Mouse (Mus musculus): Measurements from ENCODE around the gene Magi2.
A peak's percentile ranks its signal among the peaks of the same experiment; 100 is the strongest.
"Not testable (repeated sequence)": the region's sequence is repeated elsewhere in the genome, so short reads cannot be mapped to it uniquely, and the experiment has no call there.

The Magi2 gene

GRCm38 (mm10) chr5:20432148-20432813 is 1205.4 kb downstream of the Magi2 start:
- no peak for DNase-seq

- no peak for DNase-seq
Observed at GRCm38 (mm10) chr5:20446471-20447174, 1219.8 kb downstream of the Magi2 start.

GRCm38 (mm10) chr5:20456106-20456505 is 1229.3 kb downstream of the Magi2 start:
- no peak for DNase-seq

GRCm38 (mm10) chr5:20457742-20458510 is 1231.1 kb downstream of the Magi2 start:
- DNase-seq, result no peak

- DNase-seq, result no peak
Observed at GRCm38 (mm10) chr5:20461709-20462108, 1234.9 kb downstream of the Magi2 start.

GRCm38 (mm10) chr5:20462376-20462775 is 1235.5 kb downstream of the Magi2 start:
- DNase-seq, result no peak

GRCm38 (mm10) chr5:20469721-20470120 is 1242.9 kb downstream of the Magi2 start:
- no peak for DNase-seq

- peak; percentile 74 for DNase-seq
Observed at GRCm38 (mm10) chr5:20470466-20470865, 1243.6 kb downstream of the Magi2 start.

GRCm38 (mm10) chr5:20484505-20484904 is 1257.7 kb downstream of the Magi2 start:
- DNase-seq, result no peak

- DNase-seq, result no peak
Observed at GRCm38 (mm10) chr5:20491911-20492310, 1265.1 kb downstream of the Magi2 start.

- no peak for DNase-seq
Observed at GRCm38 (mm10) chr5:20492679-20493078, 1265.8 kb downstream of the Magi2 start.

GRCm38 (mm10) chr5:20494010-20494409 is 1267.2 kb downstream of the Magi2 start:
- no peak for DNase-seq

GRCm38 (mm10) chr5:20496924-20497323 is 1270.1 kb downstream of the Magi2 start:
- peak; percentile 47 for DNase-seq

GRCm38 (mm10) chr5:20499031-20499600 is 1272.3 kb downstream of the Magi2 start:
- DNase-seq, result no peak

- no peak for DNase-seq
Observed at GRCm38 (mm10) chr5:20508609-20509008, 1281.8 kb downstream of the Magi2 start.

GRCm38 (mm10) chr5:20509606-20510005 is 1282.8 kb downstream of the Magi2 start:
- DNase-seq, result no peak

GRCm38 (mm10) chr5:20512377-20513126 is 1285.7 kb downstream of the Magi2 start:
- DNase-seq, result no peak

GRCm38 (mm10) chr5:20521639-20522038 is 1294.8 kb downstream of the Magi2 start:
- DNase-seq, result no peak

- DNase-seq, result no peak
Observed at GRCm38 (mm10) chr5:20522047-20522446, 1295.2 kb downstream of the Magi2 start.

GRCm38 (mm10) chr5:20523776-20524175 is 1296.9 kb downstream of the Magi2 start:
- DNase-seq, result no peak

- not testable (repeated sequence) for DNase-seq
Observed at GRCm38 (mm10) chr5:20526588-20526987, 1299.8 kb downstream of the Magi2 start.

- DNase-seq, result no peak
Observed at GRCm38 (mm10) chr5:20536544-20536943, 1309.7 kb downstream of the Magi2 start.

Measured in thymus, postnatal 14 days (tissue).